Mouse (Mus musculus) liver, embryonic 14.5 days (tissue): ENCODE measurements around the gene Rpl6.

Experiments used
- CTCF ChIP-seq: IDR thresholded peaks from 2 replicates; pipeline ENCODE4 v1.5.1; 2016; ENCODE audit warnings: antibody characterized with exemption, low read depth, control low read depth
- EP300 ChIP-seq: IDR thresholded peaks from 2 replicates; pipeline ENCODE4 v1.6.1; 2016; ENCODE audit warnings: antibody characterized with exemption, low read depth

GRCm38 (mm10) chr5:121189182-121189581 is 15.1 kb upstream of the Rpl6 start:
- TF ChIP-seq CTCF (no peak), EP300 (no peak)
